Mouse (Mus musculus) embryonic fibroblast, embryonic 13.5 days (primary cell): ENCODE measurements around the gene Trpc2.

ENCODE experiments used
- CTCF ChIP-seq: IDR thresholded peaks from 2 replicates; pipeline ENCODE4 v1.5.1; 2011; ENCODE audit warnings: mild to moderate bottlenecking, control low read depth, low read length, moderate library complexity, borderline replicate concordance; ENCODE audit not compliant: insufficient read depth
- POLR2A ChIP-seq: IDR thresholded peaks from 2 replicates; pipeline ENCODE4 v1.6.1; 2011; ENCODE audit warnings: low read depth, mild to moderate bottlenecking, control low read depth, low read length, moderate library complexity

GRCm38 (mm10) chr7:102116579-102117331, 33.8 kb downstream of the Trpc2 start, which contains the start of gene Chrna10:
- no peak for TF ChIP-seq CTCF
- TF ChIP-seq POLR2A: no peak
